In genomic region chr7:71705426-71706050, GRCm38 (mm10) we compare ENCODE assay signal across 8 mouse cellular contexts.
DNase-seq lines count a peak whose midpoint lies in the region; ATAC-seq lines count a peak whose summit lies in the region.

No protein-coding gene starts in this region.

- H3K9me3 ChIP-seq in intestine, embryonic 15.5 days: no peaks in the 10 kb centered on the region
- no peaks in the 10 kb centered on the region for H3K9me3 ChIP-seq in liver, embryonic 13.5 days (replicated peaks)
- H3K9me3 ChIP-seq in neural tube, embryonic 13.5 days: no peaks in the 10 kb centered on the region

- peak overlapping the region; percentile 9; the same call in 1 of the 2 replicates for H3K27ac ChIP-seq in intestine, embryonic 15.5 days
- H3K27ac ChIP-seq in liver, embryonic 13.5 days: no peak overlapping the region
- peak overlapping the region; percentile 65 for H3K27ac ChIP-seq in neural tube, embryonic 13.5 days (replicated peaks)

- no peaks in the 10 kb centered on the region; the same call in 1 of the 2 replicates for H3K27me3 ChIP-seq in intestine, embryonic 15.5 days (replicated peaks)
- peaks cover 27% of the 10 kb centered on the region for H3K27me3 ChIP-seq in liver, embryonic 13.5 days
- H3K27me3 ChIP-seq in neural tube, embryonic 13.5 days: peaks cover 11% of the 10 kb centered on the region; the same call in 1 of the 2 replicates

- peak overlapping the region; percentile 96 for H3K4me2 ChIP-seq in intestine, embryonic 15.5 days (replicated peaks)
- peak overlapping the region; percentile 63 for H3K4me2 ChIP-seq in liver, embryonic 13.5 days
- H3K4me2 ChIP-seq in neural tube, embryonic 13.5 days: peak overlapping the region; percentile 83

- under 1% methylated on average over 59 of the region's 59 CpGs for WGBS in intestine, embryonic 15.5 days
- WGBS in liver, embryonic 13.5 days (ENCODE audit: insufficient replicate concordance): under 1% methylated on average over 59 of the region's 59 CpGs
- under 1% methylated on average over 55 of the region's 59 CpGs for WGBS in neural tube, embryonic 13.5 days

- peaks cover 6% of the 10 kb centered on the region; the same call in 1 of the 2 replicates for H3K4me1 ChIP-seq in intestine, embryonic 15.5 days (replicated peaks)
- peaks cover 9% of the 10 kb centered on the region; the same call in 1 of the 2 replicates for H3K4me1 ChIP-seq in liver, embryonic 13.5 days (replicated peaks)
- H3K4me1 ChIP-seq in neural tube, embryonic 13.5 days (replicated peaks): peaks cover 4% of the 10 kb centered on the region; the same call in 1 of the 2 replicates

- peak; percentile 67 to 74 for DNase-seq in cerebellum, postnatal 10 days
- no peak for DNase-seq in cerebellum, adult 18-20 months
- peak; percentile 67 for DNase-seq in embryo, embryonic 10.5 days (ENCODE audit: low spot score)
- peak; percentile 21 to 40 for DNase-seq in gastrocnemius, postnatal 4 days (ENCODE audit: low spot score in 2 of 2)
- DNase-seq in liver, embryonic 13.5 days: peak; percentile 13
- DNase-seq in urinary bladder, postnatal 25 days (ENCODE audit: low spot score): peak; percentile 7

- peak overlapping the region; percentile 54 for H3K4me3 ChIP-seq in intestine, embryonic 15.5 days (replicated peaks)
- H3K4me3 ChIP-seq in liver, embryonic 13.5 days (replicated peaks): peak overlapping the region; percentile 41
- peak overlapping the region; percentile 56 for H3K4me3 ChIP-seq in neural tube, embryonic 13.5 days

- no peaks in the 10 kb centered on the region for H3K36me3 ChIP-seq in intestine, embryonic 15.5 days
- H3K36me3 ChIP-seq in liver, embryonic 13.5 days: no peaks in the 10 kb centered on the region
- no peaks in the 10 kb centered on the region for H3K36me3 ChIP-seq in neural tube, embryonic 13.5 days

- H3K9ac ChIP-seq in intestine, embryonic 15.5 days: peak overlapping the region; percentile 54
- no peak overlapping the region for H3K9ac ChIP-seq in liver, embryonic 13.5 days
- peak overlapping the region; percentile 96 for H3K9ac ChIP-seq in neural tube, embryonic 13.5 days

- peak; percentile 82 for ATAC-seq in intestine, embryonic 15.5 days
- ATAC-seq in liver, embryonic 13.5 days (ENCODE audit: low read depth): peak; percentile 74
- ATAC-seq in neural tube, embryonic 13.5 days (ENCODE audit: low read depth): peak; percentile 88

Comparison
In these comparisons a context has a peak if more than half of its experiments do, and no peak if none do; other contexts are left out.
1. DNase-seq: peak in cerebellum, postnatal 10 days (2 of 2), embryo, embryonic 10.5 days (single experiment), gastrocnemius, postnatal 4 days (2 of 2), liver, embryonic 13.5 days (single experiment) and urinary bladder, postnatal 25 days (single experiment); none in cerebellum, adult 18-20 months (0 of 2).
2. Peak in every context shown above with its lines, with median percentiles within 50 percentile points of each other: ATAC-seq, H3K4me2 ChIP-seq and H3K4me3 ChIP-seq.